24 mouse cellular contexts compared by ENCODE assay signal in genomic region chr7:63895223-63895622, GRCm38 (mm10). TPM values are rescaled to one million over a fixed set of nuclear protein-coding genes. Genes with fewer than 3 reads are reported as not detected.
DNase-seq lines count a peak whose midpoint lies in the region; ATAC-seq and TF ChIP-seq lines count a peak whose summit lies in the region.
"Had no signal": no experiment of that assay in that cellular context is flagged by ENCODE, and none has a peak within 500 bp of the region (broad histone marks: within the 10 kb centered on the region; RNA-seq: fewer than 3 reads in every experiment).

No protein-coding gene starts in this region.

- intact Hi-C loops in heart, adult 2 months (cut with DNase I), result loop anchor here (5.0 kb wide), 1 partner anchor 143 kb away; no protein-coding TSS in a partner anchor
- intact Hi-C loops in heart, postnatal 10 days (cut with DNase I), result loop anchor here (1.0 kb wide), 1 partner anchor 17 kb away; no protein-coding TSS in a partner anchor
- intact Hi-C loops in left cerebral cortex, adult 2 months (cut with DNase I), result no loop called here

- H3K9me3 ChIP-seq in midbrain, embryonic 16.5 days (replicated peaks; ENCODE audit: control insufficient read depth, low read length, poor library complexity, severe bottlenecking), result no peaks in the 10 kb centered on the region
- H3K9me3 ChIP-seq: heart, embryonic 10.5 days; kidney, embryonic 15.5 days; liver, embryonic 13.5 days; megakaryocyte, embryonic 14.5 days had no signal

- H3K4me2 ChIP-seq in midbrain, embryonic 16.5 days (ENCODE audit: low read length), result no peak overlapping the region
- H3K4me2 ChIP-seq: hindbrain, embryonic 14.5 days; kidney, embryonic 15.5 days; liver, embryonic 13.5 days had no signal

- 60% methylated on average over 3 of the region's 3 CpGs for WGBS in heart, adult 2 months
- WGBS in midbrain, embryonic 16.5 days, result 90% methylated on average over 3 of the region's 3 CpGs

- H3K4me3 ChIP-seq in heart, adult 2 months, result no peak overlapping the region
- H3K4me3 ChIP-seq in left cerebral cortex, adult 2 months, result no peak overlapping the region
- no peak overlapping the region for H3K4me3 ChIP-seq in midbrain, embryonic 16.5 days (ENCODE audit: low read depth, low read length)
- H3K4me3 ChIP-seq: heart, embryonic 10.5 days; kidney, embryonic 15.5 days; liver, embryonic 13.5 days; megakaryocyte, embryonic 14.5 days had no signal

- no peaks in the 10 kb centered on the region for H3K27me3 ChIP-seq in heart, adult 2 months (ENCODE audit: control insufficient read depth, insufficient read depth, low read length)
- no peaks in the 10 kb centered on the region for H3K27me3 ChIP-seq in splenic B cell, adult 2 months (ENCODE audit: control insufficient read depth, insufficient read depth, low read length, poor library complexity, severe bottlenecking)
- no peaks in the 10 kb centered on the region for H3K27me3 ChIP-seq in midbrain, embryonic 16.5 days (ENCODE audit: control insufficient read depth, insufficient read depth, low read depth, low read length)
- H3K27me3 ChIP-seq: kidney, embryonic 15.5 days had no signal

- TF ChIP-seq EP300 in heart, adult 2 months (IDR thresholded peaks at IDR 0.05; ENCODE audit: insufficient read depth, low read depth, low read length), result no peak

- peaks cover 27% of the 10 kb centered on the region for H3K4me1 ChIP-seq in heart, adult 2 months (ENCODE audit: control insufficient read depth, insufficient read depth, low read length)
- peaks cover 14% of the 10 kb centered on the region for H3K4me1 ChIP-seq in midbrain, embryonic 16.5 days (ENCODE audit: control insufficient read depth, insufficient read depth, low read length)

- peaks cover 14% of the 10 kb centered on the region for H3K36me3 ChIP-seq in heart, adult 2 months (ENCODE audit: control insufficient read depth, insufficient read depth, low read length)
- peaks cover 5% of the 10 kb centered on the region for H3K36me3 ChIP-seq in splenic B cell, adult 2 months (ENCODE audit: control insufficient read depth, insufficient read depth, low read length, poor library complexity, severe bottlenecking)
- peaks cover 4% of the 10 kb centered on the region; the same call in 1 of the 2 replicates for H3K36me3 ChIP-seq in midbrain, embryonic 16.5 days (ENCODE audit: control insufficient read depth, insufficient read depth, low read length)

- TF ChIP-seq CTCF in heart, adult 2 months (IDR thresholded peaks at IDR 0.05), result no peak
- TF ChIP-seq CTCF in left cerebral cortex, adult 2 months (IDR thresholded peaks at IDR 0.05), result no peak

- no peak overlapping the region; the same call in 1 of the 2 replicates for H3K9ac ChIP-seq in heart, adult 2 months (ENCODE audit: low read depth, low read length)
- no peak overlapping the region for H3K9ac ChIP-seq in midbrain, embryonic 16.5 days (ENCODE audit: low read depth, low read length)
- H3K9ac ChIP-seq: hindbrain, embryonic 14.5 days; kidney, embryonic 15.5 days; liver, embryonic 13.5 days had no signal

- no peak for TF ChIP-seq POLR2A in heart, adult 2 months (IDR thresholded peaks at IDR 0.05; ENCODE audit: insufficient read depth, low read depth, low read length)

- H3K79me2 ChIP-seq in heart, adult 2 months (replicated peaks; ENCODE audit: control insufficient read depth, insufficient read depth, low read length), result peaks cover 6% of the 10 kb centered on the region

- H3K27ac ChIP-seq in heart, adult 2 months, result peak overlapping the region; percentile 98
- H3K27ac ChIP-seq in left cerebral cortex, adult 2 months, result peak overlapping the region; percentile 98
- no peak overlapping the region for H3K27ac ChIP-seq in midbrain, embryonic 16.5 days (ENCODE audit: low read length)
- H3K27ac ChIP-seq: heart, embryonic 10.5 days; hindbrain, embryonic 14.5 days; kidney, embryonic 15.5 days; liver, embryonic 13.5 days had no signal

- DNase-seq in heart, adult 2 months, result peak; percentile 50 to 54
- no peak for DNase-seq in heart, postnatal 10 days
- DNase-seq in left cerebral cortex, adult 2 months (ENCODE audit: extremely low spot score in 1 of 2, low spot score in 2 of 2), result no peak
- no peak for DNase-seq in left cerebral cortex, adult 8-10 months (ENCODE audit: low spot score in 2 of 2)
- DNase-seq in spleen, postnatal 36 days (ENCODE audit: low spot score in 2 of 2), result peak; percentile 53 to 56
- DNase-seq in spleen, adult 12 weeks (ENCODE audit: low spot score), result no peak
- DNase-seq in splenic B cell, adult 2 months (ENCODE audit: low read depth, low spot score), result peak; percentile 39
- DNase-seq: adrenal gland, adult 8-10 months; cerebellum, adult 11 months; left cerebral cortex, postnatal 4 days; liver, embryonic 13.5 days; midbrain, embryonic 14.5 days; thymus, postnatal 4 days had no signal

- ATAC-seq in midbrain, embryonic 16.5 days, result no peak

RNA-seq across cellular contexts. Expression of gene E030018B13Rik, which starts 21.4 kb away (rescaled TPM):
- not detected for total RNA-seq in heart, adult 2 months (2021)
- polyA plus RNA-seq in heart, adult 2 months (2012; rRNA removed), result not detected in 2 replicates
- total RNA-seq in heart, postnatal 10 days (2021), result not detected
- not detected for total RNA-seq in left cerebral cortex, adult 2 months (2021)
- not detected for total RNA-seq in left cerebral cortex, adult 8-10 months (2022)
- polyA plus RNA-seq in midbrain, embryonic 16.5 days (2015; fragmentation: Nextera tagmentation; extraction: Ambion mirVana), result 0.21 TPM in 1 of 2 replicates, not detected in the other
- total RNA-seq: gastrocnemius, adult 8-10 months; heart, postnatal 36 days; layer of hippocampus, adult 18-20 months; left cerebral cortex, postnatal 4 days had no signal
- polyA plus RNA-seq: brain, embryonic 14.5 days; forebrain, embryonic 11.5 days; hindbrain, embryonic 14.5 days; kidney, embryonic 15.5 days; liver, embryonic 13.5 days; lung, embryonic 16.5 days; midbrain, embryonic 14.5 days had no signal

RNA-seq across cellular contexts. Expression of gene Klf13, which starts 43.5 kb away (rescaled TPM):
- total RNA-seq in heart, adult 2 months (2021), result 10 to 100 TPM; 50.0 to 54.6 TPM
- 21.6 and 24.6 TPM in 2 replicates for polyA plus RNA-seq in heart, adult 2 months (2012; rRNA removed)
- 10 to 100 TPM; 63.9 to 96.0 TPM for total RNA-seq in heart, postnatal 10 days (2021)
- 100 to 1,000 TPM; 179 to 199 TPM for total RNA-seq in left cerebral cortex, adult 2 months (2021)
- total RNA-seq in left cerebral cortex, adult 8-10 months (2022), result 100 to 1,000 TPM; 138 to 154 (median 144) TPM
- polyA plus RNA-seq in midbrain, embryonic 16.5 days (2015; fragmentation: Nextera tagmentation; extraction: Ambion mirVana), result 19.9 and 21.6 TPM in 2 replicates

Comparison
In these comparisons a context has a peak if more than half of its experiments do, and no peak if none do; other contexts are left out.
1. DNase-seq: peak in heart, adult 2 months (2 of 2), spleen, postnatal 36 days (2 of 2) and splenic B cell, adult 2 months (single experiment); none in heart, postnatal 10 days (0 of 2), left cerebral cortex, adult 2 months (0 of 2), left cerebral cortex, adult 8-10 months (0 of 2) and spleen, adult 12 weeks (single experiment).